Mouse (Mus musculus) T-helper 1 cell (primary cell): ENCODE results near the gene Cnnm2.

Source experiments
- in situ Hi-C: fragments of 300-600 bp; cut with MboI, MseI; formaldehyde crosslinking; loops from one replicate; pipeline ENCODE4 v1.15.1; 2025; ENCODE audit warnings: high pct_unique_total_duplicates

The Cnnm2 gene

DNA sequence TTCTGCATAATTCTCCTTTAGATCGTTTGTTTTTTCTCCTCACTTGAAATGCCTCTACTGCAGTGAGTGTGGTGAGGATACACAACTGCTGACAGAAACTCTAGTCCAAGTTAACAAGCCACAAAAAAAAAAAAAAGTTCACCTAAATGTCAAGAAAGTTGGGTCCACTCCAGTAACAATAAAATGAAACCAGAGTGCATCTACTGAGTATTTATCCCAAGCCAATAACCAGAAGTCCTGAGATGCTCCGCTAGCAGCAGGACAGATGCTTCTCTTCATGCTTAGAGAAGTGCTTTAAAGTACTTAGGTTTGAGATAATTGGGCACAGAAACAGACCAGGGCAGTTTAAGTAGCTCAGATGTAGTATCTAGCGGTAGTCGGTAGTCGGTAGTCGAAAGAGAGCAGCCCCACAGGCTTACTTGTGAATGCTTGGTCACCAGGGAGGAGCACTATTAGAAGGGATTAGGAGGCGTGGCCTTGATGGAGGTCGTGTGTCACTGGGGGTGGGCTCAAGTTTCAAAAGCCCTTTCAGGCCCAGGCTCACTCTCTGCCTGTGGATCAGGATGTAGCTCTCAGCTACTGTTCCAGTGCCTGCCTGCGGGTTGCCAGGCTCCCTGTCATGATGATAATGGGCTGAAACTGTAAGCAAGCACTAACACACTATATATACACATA, 154.1 kb downstream of the Cnnm2 start:
- in situ Hi-C loops: no loop called here

DNA sequence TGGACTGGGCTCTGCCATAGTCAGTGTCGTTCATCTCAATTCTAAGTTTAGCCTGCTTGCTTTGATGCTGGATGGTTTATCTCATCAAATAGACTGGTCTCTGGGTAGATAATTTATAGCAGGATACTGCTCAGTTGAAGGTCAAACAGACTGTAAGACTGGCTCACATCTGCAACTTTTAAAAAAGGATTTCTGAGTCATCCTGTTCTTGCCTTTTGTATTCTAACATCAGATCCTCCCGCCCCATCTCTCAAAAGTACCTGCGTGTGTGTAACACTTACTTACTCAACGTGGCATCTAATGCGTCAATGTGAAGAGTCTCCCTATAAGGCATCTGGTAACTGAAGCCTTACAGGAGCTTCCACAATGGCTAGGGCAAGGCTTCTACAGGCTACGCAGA, 159.2 kb downstream of the Cnnm2 start:
- in situ Hi-C loops: no loop called here

- in situ Hi-C loops: no loop called here
These were observed 165.0 kb downstream of the Cnnm2 start for GRCm38 (mm10) chr19:46926357-46926756.

DNA sequence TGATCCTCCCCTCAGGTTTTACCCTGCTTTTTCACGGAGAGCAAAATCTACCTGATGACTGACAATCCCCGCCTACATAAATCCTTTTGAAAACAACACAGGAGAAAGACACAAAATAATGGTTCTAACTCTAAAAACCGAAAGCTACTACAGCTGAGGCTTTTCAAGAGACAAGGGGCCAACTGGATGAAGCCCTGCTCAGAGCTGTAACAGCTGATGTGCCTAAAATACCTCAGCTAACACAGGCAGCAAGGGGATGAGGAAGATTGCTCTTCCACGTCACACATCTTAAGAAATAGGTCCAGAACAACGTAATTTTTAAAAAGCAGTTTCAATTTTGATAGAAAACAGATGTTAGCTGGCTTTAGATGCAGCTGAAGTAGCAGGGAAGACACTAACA, 165.6 kb downstream of the Cnnm2 start:
- in situ Hi-C loops: no loop called here

DNA sequence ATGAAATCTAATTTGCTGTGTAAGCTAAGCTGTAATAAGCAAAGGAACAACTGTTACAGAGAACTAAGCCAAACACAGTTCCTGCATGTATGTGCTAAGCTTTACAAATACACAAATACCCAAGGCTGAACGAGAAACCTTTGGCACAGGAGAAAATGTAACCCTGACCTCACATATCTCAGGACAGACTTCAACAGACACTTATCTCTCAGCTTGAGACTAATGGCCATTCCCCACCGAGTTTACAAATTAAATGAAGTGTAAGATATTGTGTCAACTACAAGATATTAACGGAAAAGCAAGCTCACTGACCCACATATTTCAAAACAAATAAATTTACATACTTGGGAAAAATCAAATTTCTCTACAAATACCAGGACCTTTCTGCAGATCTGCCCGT, 166.7 kb downstream of the Cnnm2 start:
- in situ Hi-C loops: no loop called here

GRCm38 (mm10) chr19:46929044-46929587, 167.7 kb downstream of the Cnnm2 start:
- in situ Hi-C loops: no loop called here
